Mouse (Mus musculus): Measurements from ENCODE around the gene Cntnap1. TPM values are rescaled to one million over a fixed set of nuclear protein-coding genes. Genes with fewer than 3 reads are reported as not detected.
"Not testable (repeated sequence)": the region's sequence is repeated elsewhere in the genome, so short reads cannot be mapped to it uniquely, and the experiment has no call there.

Cntnap1 gene
- total RNA-seq, 2 experiments from 2014 or later = 1.8 to 2.1 TPM

DNA sequence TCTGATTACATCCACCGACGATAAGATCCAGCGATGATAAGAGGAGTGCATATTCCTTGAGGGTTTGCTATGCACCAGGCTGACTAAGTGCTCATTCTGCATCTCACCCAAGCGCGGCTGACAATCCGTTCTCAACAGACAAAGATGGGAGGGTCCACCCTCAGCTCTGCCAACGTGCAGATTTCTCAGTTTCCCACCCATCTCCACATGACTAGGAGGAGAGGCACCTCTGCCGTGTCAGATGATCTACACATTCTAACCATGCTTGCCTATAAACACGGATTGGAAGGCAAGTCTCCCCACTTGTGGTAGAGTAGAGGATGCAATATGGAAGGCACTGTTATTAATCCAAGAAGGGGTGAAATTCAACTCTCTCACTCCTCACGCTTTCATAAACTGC is 21.6 kb upstream of the Cntnap1 start:
- intact Hi-C loops (cut with DNase I) = no loop called here
- no peak for DNase-seq

DNA sequence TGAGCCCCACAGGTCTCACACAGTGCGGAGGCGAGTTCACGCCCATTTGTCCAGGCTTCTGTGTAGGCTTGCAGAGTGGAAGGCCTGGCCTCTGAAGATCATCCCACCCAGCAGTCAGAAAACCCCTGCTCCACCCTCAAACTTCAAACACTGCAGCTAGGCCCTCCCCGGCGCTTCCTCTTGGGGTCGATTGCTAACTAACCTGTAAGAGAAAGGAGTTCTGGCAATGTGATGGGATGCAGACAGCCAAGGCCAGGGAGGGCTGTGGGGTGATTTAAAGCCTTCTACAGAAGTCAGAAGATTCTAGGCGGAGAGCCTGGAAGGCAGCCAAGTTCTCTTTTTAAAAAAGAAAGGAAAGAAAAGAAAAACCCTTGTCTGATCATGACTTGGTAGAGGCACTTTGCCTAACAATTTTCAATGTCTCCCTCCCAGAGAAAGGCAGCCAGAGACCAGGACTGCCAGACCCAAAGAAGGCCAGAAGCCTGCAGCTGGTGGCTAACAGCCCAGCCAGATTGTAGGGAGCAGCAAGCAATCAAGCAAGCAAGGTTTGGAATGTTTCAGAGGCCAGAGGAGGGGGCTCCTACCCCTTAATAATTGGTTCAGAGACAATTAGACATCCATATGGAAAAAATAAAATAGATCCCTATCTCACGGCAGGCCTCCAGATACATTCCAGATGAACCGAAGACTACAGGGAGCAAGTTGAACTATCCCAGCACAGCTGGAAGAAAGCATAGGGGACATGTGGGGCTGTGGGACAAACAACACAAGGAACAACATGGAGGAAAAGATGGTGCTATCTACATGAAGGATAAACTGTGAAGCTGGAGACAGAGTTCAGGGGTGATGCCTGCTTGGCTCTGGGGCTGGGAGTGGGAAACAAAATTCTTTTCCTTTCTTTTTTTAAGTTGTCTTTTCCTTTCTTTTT is 20.9 kb upstream of the Cntnap1 start:
- intact Hi-C loops (cut with DNase I) = no loop called here
- DNase-seq = peak; percentile 68 to 69

DNA sequence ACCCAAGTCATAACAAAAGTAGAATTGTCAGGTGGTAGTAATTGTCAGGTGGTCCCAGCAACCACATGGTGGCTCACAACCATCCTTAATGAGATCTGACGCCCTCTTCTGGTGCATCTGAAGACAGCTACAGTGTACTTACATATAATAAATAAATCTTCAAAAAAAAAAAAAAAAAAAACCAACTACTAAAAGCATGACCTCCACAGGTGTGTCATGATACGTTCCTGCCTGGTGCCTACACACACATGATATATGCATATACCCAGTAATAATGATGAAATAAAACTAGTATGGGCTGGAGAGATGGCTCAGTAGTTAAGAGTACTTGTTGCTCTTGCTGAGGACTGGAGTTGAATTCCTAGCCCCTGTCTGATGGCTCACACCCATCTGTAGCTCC is 19.3 kb upstream of the Cntnap1 start:
- intact Hi-C loops (cut with DNase I) = no loop called here
- no peak for DNase-seq

DNA sequence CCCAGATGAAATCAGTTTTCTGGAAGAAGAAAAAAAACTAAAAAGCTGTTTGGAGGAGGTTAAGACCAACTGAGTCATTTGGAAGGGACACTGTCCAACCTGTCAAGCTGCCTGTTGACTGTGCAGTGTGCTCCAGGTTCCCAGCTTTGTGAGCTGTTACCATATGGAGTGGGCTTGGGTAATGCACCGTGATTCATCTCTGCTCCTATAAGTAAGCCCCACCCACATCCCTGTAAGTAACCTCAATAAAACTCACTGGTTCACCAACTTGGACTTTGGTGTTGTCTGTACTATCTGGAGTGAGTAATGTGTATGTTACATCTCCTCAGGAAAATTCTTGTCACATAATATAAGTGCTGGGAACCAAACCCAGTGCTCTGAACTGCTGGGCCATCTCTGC is 17.5 kb upstream of the Cntnap1 start:
- intact Hi-C loops (cut with DNase I) = no loop called here
- DNase-seq = no peak

GRCm38 (mm10) chr11:101154648-101155047 is 15.7 kb upstream of the Cntnap1 start:
- DNase-seq = no peak
- intact Hi-C loops (cut with DNase I) = no loop called here

DNA sequence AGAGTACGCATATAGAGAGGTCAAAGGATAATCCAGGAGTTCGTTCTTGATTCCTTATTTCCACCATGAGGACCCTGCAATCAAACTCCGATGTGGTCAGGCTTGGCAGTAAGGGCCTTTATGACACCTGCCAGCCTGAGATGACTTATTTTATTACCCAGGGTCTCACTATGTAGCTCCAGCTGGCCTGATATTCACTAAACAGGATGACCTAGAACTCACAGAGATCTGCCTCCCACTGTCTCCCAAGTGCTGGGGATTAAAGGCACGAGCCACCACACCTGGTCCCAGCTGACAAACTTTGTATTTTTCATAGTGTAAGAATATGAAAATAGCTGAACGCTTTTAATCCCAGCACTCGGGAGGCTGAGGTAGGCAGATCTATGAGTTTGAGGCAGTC is 15.2 kb upstream of the Cntnap1 start:
- intact Hi-C loops (cut with DNase I) = no loop called here
- no peak for DNase-seq

DNA sequence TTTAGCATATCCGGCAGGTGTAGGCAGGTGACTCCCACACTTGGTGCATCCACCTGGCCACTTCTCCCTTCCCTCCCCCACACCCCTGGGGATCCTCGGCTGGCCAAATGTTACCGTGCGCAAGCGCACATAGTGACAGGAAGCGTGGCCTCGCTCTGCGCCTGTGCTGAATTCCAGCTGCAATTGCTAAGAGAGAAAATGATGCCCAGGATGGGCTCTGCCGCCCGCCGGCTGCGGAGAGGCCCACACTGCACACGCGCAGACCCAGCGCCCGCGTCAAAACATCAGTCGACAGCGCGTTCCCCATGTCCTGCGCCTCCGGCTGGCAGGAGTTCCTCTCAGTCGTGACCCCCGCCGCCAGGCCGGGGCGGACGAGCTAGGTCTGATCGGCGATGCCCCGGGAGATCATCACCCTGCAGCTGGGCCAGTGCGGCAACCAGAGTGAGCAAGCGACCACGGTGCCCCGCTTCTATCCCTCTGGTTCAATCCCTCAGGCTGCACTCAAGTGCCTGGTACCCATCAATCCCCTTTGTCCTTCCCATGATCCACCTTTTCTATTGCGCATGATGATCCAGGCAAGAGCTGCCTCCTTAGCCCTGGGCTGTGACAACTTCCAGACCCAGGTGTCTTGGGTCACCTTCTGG is 14.5 kb upstream of the Cntnap1 start, which contains the start of gene Tubg2:
Gene Tubg2, plus strand, starts transcription at position 180 of the 644 bp plus-strand sequence.
- intact Hi-C loops (cut with DNase I) = no loop called here
- peak; percentile 70 to 77 for DNase-seq

- DNase-seq; intact Hi-C loops (cut with DNase I): not testable (repeated sequence)
Measured at GRCm38 (mm10) chr11:101160151-101160550, 10.2 kb upstream of the Cntnap1 start.

GRCm38 (mm10) chr11:101160981-101161505 is 9.3 kb upstream of the Cntnap1 start:
- DNase-seq; intact Hi-C loops (cut with DNase I): not testable (repeated sequence)

- DNase-seq = no peak
- intact Hi-C loops (cut with DNase I) = no loop called here
Measured at GRCm38 (mm10) chr11:101161551-101161950, 8.8 kb upstream of the Cntnap1 start.

GRCm38 (mm10) chr11:101162301-101162700 is 8.0 kb upstream of the Cntnap1 start:
- intact Hi-C loops (cut with DNase I) = no loop called here
- DNase-seq = no peak

DNA sequence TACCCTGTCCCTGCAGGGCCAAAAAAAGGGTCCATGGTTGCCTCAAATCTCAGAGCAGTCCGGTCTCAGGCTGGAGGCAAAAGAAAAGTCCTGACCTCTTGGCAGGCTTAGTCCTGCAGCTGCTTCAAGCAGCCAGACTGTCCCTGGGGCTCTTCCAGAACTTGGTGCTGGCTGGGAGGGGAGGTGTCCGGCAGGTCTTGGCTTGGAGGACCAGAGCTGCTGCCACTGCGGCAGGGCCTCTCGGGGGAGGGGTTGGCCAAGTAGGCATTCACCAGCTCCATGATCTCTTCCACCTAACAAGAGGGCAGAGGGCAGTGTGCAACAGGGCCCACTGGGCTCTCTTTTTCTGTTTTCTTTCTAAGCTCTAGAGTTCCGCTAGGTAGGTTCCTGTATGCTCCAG is 7.6 kb upstream of the Cntnap1 start:
- DNase-seq = peak; percentile 83 to 85
- intact Hi-C loops (cut with DNase I) = no loop called here

DNA sequence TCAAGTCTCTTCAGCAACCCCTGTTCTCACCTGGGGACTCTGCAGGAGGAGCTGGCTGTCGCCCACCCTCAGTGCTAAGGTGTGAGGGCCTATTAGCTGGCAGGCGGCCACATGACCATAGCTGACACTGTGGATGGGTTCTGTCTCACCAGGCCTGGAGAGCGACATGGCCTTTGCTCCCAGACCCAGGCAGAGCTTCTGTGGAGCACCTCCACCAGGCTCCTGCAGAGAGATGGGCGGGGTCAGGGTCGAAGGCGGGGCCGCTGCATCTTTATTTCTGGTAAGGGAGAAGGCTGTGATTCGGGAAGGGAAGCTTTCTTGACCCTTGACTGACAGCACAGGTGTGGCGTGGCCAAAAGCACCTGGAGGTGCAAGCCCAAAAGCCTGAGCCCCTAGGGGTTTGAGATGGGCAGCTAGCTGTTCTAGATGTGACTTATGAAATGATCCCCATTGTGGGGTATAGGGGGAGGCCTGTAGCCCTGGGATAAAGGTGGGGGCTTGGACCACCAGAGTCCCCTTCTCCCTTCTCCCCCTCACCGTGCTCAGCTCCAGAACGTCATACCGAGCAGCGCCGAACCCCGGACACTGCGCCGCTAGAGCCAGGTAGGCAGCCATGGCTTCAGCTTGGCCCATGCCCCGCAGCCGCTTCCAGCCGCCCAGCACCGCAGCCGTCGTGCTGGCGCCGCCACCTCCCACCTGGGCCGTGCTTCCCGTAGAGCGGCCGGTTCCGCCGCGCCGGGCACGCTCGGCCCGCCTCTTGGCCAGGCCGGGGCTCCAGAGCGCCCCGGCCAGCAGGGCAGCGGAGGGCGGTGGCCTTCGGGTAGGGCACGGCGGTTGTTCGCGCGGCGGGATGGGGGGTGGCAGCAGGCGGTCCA is 6.6 kb upstream of the Cntnap1 start:
- intact Hi-C loops (cut with DNase I) = no loop called here

GRCm38 (mm10) chr11:101164351-101164665 is 6.0 kb upstream of the Cntnap1 start:
- intact Hi-C loops (cut with DNase I) = no loop called here
- no peak for DNase-seq

More for the DNA sequence above, 6.6 kb upstream of the Cntnap1 start:
- DNase-seq = no peak

- DNase-seq = no peak
- intact Hi-C loops (cut with DNase I) = no loop called here
Measured at GRCm38 (mm10) chr11:101164677-101165580, 5.4 kb upstream of the Cntnap1 start.

DNA sequence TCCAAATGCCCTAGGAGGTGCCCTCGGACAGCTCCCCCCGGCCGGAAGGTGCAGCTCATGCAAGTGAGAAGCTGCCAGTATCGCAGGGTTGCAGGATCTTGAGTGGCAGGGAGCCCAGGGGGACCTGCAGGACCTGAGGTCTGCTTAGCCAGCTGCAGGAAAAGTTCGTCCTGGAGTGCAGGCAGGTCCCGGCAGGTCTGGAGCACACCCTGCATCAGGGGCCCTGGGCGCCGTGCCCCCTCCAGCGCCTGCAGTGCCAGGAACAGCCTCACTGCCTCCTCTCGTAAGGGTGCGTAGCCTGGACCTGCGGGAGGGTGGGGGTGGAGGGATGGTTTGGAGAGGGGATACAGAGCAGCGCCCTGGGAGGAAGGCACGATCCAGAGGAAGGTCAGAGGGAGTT is 4.0 kb upstream of the Cntnap1 start:
- DNase-seq = no peak
- intact Hi-C loops (cut with DNase I) = no loop called here

GRCm38 (mm10) chr11:101167211-101167962 is 2.9 kb upstream of the Cntnap1 start:
- no peak for DNase-seq
- intact Hi-C loops (cut with DNase I) = no loop called here

GRCm38 (mm10) chr11:101167963-101168300 is 2.4 kb upstream of the Cntnap1 start:
- no peak for DNase-seq
- intact Hi-C loops (cut with DNase I) = loop anchor here (2.0 kb wide), 2 partner anchors 21 to 47 kb away; no protein-coding TSS in a partner anchor

Data from heart, postnatal 10 days (tissue).